Mouse (Mus musculus) limb, embryonic 11.5 days (tissue): ENCODE data around the gene Banf2. TPM values are rescaled to one million over a fixed set of nuclear protein-coding genes. Genes with fewer than 3 reads are reported as not detected.

Experiments used
- ATAC-seq: fragments of 200-750 bp; cut with Nextera tagmentation; 2 replicates; pipeline ENCODE4 v1.8.0; 2017; ENCODE audit warnings: low read depth; ENCODE audit not compliant: insufficient number of reproducible peaks, low FRiP score, low TSS enrichment
- DNase-seq: peaks from one replicate; pipeline ENCODE4 v3.0.0-alpha.2; 2015; ENCODE audit warnings: low spot score
- H3K27ac ChIP-seq: fragments of 300-500 bp; sonication (generic); replicated peaks from 2 replicates; pipeline ENCODE4 v1.5.1; 2014; ENCODE audit warnings: low read depth, mild to moderate bottlenecking, low read length
- H3K27me3 ChIP-seq: fragments of 300-500 bp; sonication (generic); 2 replicates; pipeline ENCODE4 v1.6.1; 2014; ENCODE audit warnings: mild to moderate bottlenecking, low read length, mixed read lengths; ENCODE audit not compliant: control insufficient read depth, insufficient read depth
- H3K36me3 ChIP-seq: fragments of 300-500 bp; sonication (generic); 2 replicates; pipeline ENCODE4 v1.6.1; 2014; ENCODE audit warnings: mild to moderate bottlenecking, low read length, moderate library complexity, mixed read lengths; ENCODE audit not compliant: control insufficient read depth, insufficient read depth
- H3K4me1 ChIP-seq: fragments of 300-500 bp; sonication (generic); 2 replicates; pipeline ENCODE4 v1.6.1; 2014; ENCODE audit warnings: low read length, mixed read lengths; ENCODE audit not compliant: control insufficient read depth, insufficient read depth
- H3K4me2 ChIP-seq: fragments of 300-500 bp; sonication (generic); 2 replicates; pipeline ENCODE4 v1.6.1; 2014; ENCODE audit warnings: low read depth, mild to moderate bottlenecking, moderate library complexity; ENCODE audit not compliant: severe bottlenecking
- H3K4me3 ChIP-seq: fragments of 300-500 bp; sonication (generic); 2 replicates; pipeline ENCODE4 v1.5.1; 2014; ENCODE audit warnings: low read depth, low read length
- H3K9ac ChIP-seq: fragments of 300-500 bp; sonication (generic); 2 replicates; pipeline ENCODE4 v1.6.1; 2014; ENCODE audit warnings: mild to moderate bottlenecking, low read length
- H3K9me3 ChIP-seq: fragments of 300-500 bp; sonication (generic); 2 replicates; pipeline ENCODE4 v1.6.1; 2016; ENCODE audit warnings: low read length; ENCODE audit not compliant: control insufficient read depth
- WGBS: fragments of 180-500 bp; shearing (Covaris S2); extraction: QIAGEN DNeasy Blood & Tissue Kit; methylation state at CpG from one replicate; pipeline ENCODE4 v1.1.7; 2014; 5-methylcytosine and 5-hydroxymethylcytosine counted together
- polyA plus RNA-seq: library from polyadenylated mRNA; unstranded; fragments of >200 nt; fragmentation: Nextera tagmentation; extraction: Ambion mirVana; gene quantifications from 2 replicates; pipeline ENCODE4 v1.2.1, GENCODE M21; 2014

Gene Banf2
- polyA plus RNA-seq, 1 experiment from 2014 or later = not detected

DNA sequence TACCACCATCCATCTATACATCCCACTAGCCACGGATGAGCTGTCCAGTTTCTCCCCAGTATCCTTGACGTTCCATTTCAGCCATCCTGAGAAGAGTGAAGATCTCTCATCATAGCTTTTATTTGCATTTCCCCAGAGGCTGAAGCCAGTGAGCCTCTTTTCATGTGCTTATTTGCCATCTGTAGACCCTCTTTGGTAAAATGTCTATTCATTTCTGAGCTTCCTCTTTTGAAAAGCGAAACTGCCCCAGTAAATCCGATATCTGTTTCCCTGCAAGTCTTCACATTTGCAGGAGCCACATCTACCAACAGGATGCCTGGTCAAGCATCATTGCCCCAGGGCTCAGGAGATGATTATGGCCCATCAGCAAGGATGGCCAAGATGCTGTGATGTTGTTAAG, 59.9 kb downstream of the Banf2 start:
- H3K9ac ChIP-seq = no peak overlapping the region
- H3K36me3 ChIP-seq = no peaks in the 10 kb centered on the region
- no peak for DNase-seq
- no peaks in the 10 kb centered on the region for H3K27me3 ChIP-seq
- H3K9me3 ChIP-seq = no peaks in the 10 kb centered on the region
- no peak overlapping the region for H3K27ac ChIP-seq
- H3K4me3 ChIP-seq = no peak overlapping the region
- H3K4me2 ChIP-seq = no peak overlapping the region
- no peak for ATAC-seq
- WGBS = 91% methylated on average over 4 of the region's 4 CpGs
- H3K4me1 ChIP-seq = no peaks in the 10 kb centered on the region

DNA sequence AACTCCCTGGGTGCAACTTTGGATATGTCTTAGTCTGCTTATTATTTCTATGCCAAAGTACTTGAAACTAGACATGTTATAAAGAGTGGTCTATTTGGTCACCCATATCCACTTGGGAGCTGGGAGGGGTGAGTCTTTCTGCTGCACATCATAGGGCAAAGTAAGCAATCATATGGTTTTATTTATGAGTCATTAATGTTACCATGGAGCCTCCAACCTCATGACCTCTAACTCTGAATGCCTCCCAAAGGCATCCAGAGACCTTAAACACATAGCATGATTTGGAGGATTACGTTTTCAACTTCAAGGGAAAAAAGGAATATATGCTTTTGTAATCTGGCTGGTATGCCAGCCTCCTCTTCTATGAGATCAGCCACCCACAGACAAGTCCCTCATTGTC, 61.9 kb downstream of the Banf2 start:
- H3K4me3 ChIP-seq = no peak overlapping the region
- no peaks in the 10 kb centered on the region for H3K9me3 ChIP-seq
- no peaks in the 10 kb centered on the region for H3K36me3 ChIP-seq
- no peak overlapping the region for H3K4me2 ChIP-seq
- H3K27ac ChIP-seq = no peak overlapping the region
- ATAC-seq (no peak), DNase-seq (no peak)
- no peak overlapping the region for H3K9ac ChIP-seq
- 65% methylated on average over 1 of the region's 1 CpGs for WGBS
- no peaks in the 10 kb centered on the region for H3K27me3 ChIP-seq
- no peaks in the 10 kb centered on the region for H3K4me1 ChIP-seq

DNA sequence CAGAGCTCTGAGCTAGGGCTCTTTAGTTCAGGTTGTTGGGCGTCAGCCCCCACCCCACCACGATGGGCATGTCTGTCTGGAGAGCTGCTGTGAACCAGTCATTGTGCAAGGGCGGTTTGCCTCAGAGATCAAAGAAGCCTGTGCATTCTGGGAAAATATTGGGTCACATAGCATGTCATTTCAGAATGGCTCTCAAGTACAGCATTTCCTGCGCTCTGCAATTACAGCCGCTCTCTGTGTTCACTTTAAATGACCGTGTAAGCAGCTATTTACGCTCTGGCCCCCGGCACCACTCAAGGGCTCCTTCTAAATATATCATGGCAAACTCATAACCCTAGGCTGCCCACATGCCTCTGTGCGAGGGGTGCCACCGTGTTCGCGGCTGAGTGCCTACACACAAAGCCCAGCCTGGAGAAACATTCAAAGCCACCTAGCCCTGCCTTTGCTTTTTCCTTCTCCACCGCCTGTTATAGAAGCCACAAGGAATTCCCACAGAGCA, 68.7 kb downstream of the Banf2 start:
- 77% methylated on average over 13 of the region's 13 CpGs for WGBS
- Histone ChIP-seq H3K27ac (no peak overlapping the region), H3K36me3 (no peaks in the 10 kb centered on the region), H3K4me1 (no peaks in the 10 kb centered on the region), H3K27me3 (no peaks in the 10 kb centered on the region), H3K9ac (no peak overlapping the region), H3K4me2 (no peak overlapping the region), H3K9me3 (no peaks in the 10 kb centered on the region), H3K4me3 (no peak overlapping the region)
- no peak for DNase-seq
- ATAC-seq = peak; percentile 40; the same call in 1 of the 2 replicates

DNA sequence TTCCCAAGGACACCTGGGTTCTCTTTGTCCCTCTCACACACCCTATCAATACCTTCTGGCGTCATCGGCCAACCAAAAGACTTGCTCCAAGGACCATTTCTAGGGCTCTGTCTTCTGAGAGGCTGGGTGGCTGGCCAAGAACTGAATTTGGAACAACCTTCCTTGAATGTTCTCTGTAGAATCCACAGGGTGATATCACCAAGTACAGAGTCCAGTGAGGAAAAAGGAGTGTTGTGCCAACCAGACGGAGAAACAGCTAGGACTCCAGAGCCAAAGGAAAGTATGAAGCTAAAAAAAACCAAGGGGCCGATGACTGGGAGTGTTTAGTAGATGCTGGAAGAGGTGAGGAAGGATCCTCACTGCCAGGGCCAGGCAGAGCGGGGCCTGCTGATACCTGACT, 74.5 kb downstream of the Banf2 start:
- no peak overlapping the region for H3K9ac ChIP-seq
- ATAC-seq = no peak
- H3K9me3 ChIP-seq = no peaks in the 10 kb centered on the region
- WGBS = 89% methylated on average over 5 of the region's 5 CpGs
- H3K4me2 ChIP-seq = no peak overlapping the region
- no peaks in the 10 kb centered on the region for H3K4me1 ChIP-seq
- H3K27me3 ChIP-seq = no peaks in the 10 kb centered on the region
- H3K36me3 ChIP-seq = no peaks in the 10 kb centered on the region
- no peak for DNase-seq
- H3K4me3 ChIP-seq = no peak overlapping the region
- no peak overlapping the region for H3K27ac ChIP-seq

DNA sequence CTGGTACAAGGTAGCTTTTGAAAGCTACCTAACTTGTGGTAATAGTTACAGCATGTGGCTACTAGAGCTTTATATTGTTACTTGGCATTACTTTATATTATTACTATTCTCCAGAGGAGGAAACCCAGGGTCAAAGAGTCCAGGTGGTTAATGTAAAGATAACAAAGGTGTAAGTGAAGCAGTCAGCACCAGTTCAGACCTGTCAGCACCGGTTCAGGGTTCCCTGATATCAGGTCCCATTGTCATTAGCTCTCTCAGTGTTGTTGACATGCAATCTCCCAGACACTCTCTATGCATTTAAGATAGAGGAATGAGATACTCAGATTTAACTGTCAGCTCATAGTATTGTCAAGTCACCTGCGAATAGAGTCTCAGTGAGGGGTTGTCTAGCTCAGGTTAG, 75.0 kb downstream of the Banf2 start:
- H3K9ac ChIP-seq = no peak overlapping the region
- DNase-seq (no peak), ATAC-seq (no peak)
- H3K27ac ChIP-seq = no peak overlapping the region
- H3K36me3 ChIP-seq = no peaks in the 10 kb centered on the region
- H3K9me3 ChIP-seq = no peaks in the 10 kb centered on the region
- H3K4me1 ChIP-seq = no peaks in the 10 kb centered on the region
- no peak overlapping the region for H3K4me3 ChIP-seq
- no peaks in the 10 kb centered on the region for H3K27me3 ChIP-seq
- H3K4me2 ChIP-seq = no peak overlapping the region
- WGBS = 82% methylated on average over 2 of the region's 2 CpGs

DNA sequence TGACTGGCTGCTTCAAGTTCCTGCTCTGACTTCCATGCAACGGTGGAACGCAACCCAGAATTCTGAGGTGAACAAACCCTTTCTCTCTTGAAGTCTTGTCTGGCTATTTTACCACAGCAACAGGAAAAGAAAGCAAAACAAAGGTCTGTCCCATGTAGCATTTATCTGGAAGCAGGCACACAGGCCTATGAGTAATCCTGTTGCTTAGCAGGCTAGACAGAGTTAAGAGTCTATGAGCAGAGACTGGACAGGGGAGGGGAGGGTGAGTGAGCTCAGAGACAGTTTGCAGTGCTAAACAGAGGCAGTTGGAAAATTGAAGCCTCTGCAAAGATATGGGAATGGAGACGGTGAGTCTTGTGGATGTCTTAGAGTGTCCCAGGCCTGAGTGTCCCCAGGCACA, 75.5 kb downstream of the Banf2 start:
- DNase-seq (no peak), ATAC-seq (no peak)
- no peak overlapping the region for H3K27ac ChIP-seq
- no peak overlapping the region for H3K4me3 ChIP-seq
- no peaks in the 10 kb centered on the region for H3K4me1 ChIP-seq
- no peaks in the 10 kb centered on the region for H3K27me3 ChIP-seq
- no peak overlapping the region for H3K4me2 ChIP-seq
- H3K36me3 ChIP-seq = no peaks in the 10 kb centered on the region
- no peak overlapping the region for H3K9ac ChIP-seq
- 88% methylated on average over 3 of the region's 3 CpGs for WGBS
- no peaks in the 10 kb centered on the region for H3K9me3 ChIP-seq

DNA sequence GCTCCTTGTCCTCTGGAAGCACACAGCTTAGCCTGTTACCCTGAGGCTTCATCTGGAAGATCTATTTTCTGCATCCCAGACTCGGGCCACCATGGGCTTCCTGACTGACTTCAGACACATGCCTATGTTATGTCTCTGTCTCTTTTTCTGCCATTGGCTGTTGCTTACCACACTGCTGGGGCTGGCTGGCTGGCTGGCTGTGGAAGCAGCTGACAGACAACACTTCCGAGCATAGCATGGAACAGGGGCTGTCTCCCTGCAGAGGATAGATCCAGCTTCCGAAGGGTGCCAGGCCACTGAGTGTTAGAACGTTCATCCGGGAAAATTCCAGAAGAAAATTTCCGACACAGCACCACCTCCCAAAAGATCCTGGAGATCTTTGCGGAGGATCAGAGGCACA, 79.1 kb downstream of the Banf2 start:
- no peak overlapping the region for H3K27ac ChIP-seq
- no peak overlapping the region for H3K9ac ChIP-seq
- H3K4me1 ChIP-seq = no peaks in the 10 kb centered on the region
- no peaks in the 10 kb centered on the region for H3K27me3 ChIP-seq
- no peak for DNase-seq
- no peak overlapping the region for H3K4me3 ChIP-seq
- H3K36me3 ChIP-seq = no peaks in the 10 kb centered on the region
- no peak overlapping the region for H3K4me2 ChIP-seq
- no peaks in the 10 kb centered on the region for H3K9me3 ChIP-seq
- ATAC-seq = no peak
- WGBS = 76% methylated on average over 7 of the region's 7 CpGs

DNA sequence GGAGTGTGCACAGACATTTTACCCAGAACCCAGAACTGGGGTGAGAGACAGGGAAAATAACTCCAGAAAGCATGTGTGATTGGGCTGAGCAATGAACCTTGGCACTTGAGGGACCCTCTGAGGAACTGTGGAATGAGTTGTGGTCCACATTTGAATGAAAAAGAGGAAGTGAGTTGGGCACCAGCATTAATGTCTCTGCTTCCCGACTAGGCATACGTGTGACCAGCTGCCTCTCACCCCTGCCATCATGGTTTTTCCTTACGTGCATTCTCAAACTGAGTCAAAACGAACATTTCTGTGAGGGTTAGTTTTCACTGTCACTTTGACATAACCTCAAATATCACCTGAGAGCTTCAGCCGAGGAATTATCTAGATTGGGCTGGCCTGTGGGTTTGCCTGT, 79.8 kb downstream of the Banf2 start:
- Histone ChIP-seq H3K4me1 (no peaks in the 10 kb centered on the region), H3K4me3 (no peak overlapping the region), H3K9me3 (no peaks in the 10 kb centered on the region), H3K27ac (no peak overlapping the region), H3K36me3 (no peaks in the 10 kb centered on the region), H3K4me2 (no peak overlapping the region), H3K27me3 (no peaks in the 10 kb centered on the region), H3K9ac (no peak overlapping the region)
- no peak for DNase-seq
- 87% methylated on average over 5 of the region's 5 CpGs for WGBS
- ATAC-seq = no peak

DNA sequence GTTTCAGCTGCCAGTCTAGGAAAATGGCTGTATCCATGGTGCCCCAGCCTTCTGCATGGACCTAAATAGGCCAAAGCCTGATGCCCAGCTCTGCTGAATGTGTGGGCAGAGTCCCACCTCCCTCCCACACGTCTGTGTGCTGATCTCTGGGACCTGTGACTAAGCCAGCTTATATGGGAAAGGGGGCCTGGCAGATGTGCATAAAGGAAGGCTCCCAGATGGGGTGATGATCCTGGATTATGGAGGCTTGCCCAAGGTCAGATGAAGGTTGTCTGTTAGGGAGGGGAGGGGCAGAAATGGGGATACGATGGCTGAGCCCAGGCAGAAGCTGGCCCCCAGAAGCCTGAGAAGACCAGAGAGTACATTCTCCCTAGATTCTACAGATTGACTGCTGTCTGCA, 85.2 kb downstream of the Banf2 start:
- Histone ChIP-seq H3K36me3 (no peaks in the 10 kb centered on the region), H3K9me3 (no peaks in the 10 kb centered on the region), H3K27ac (no peak overlapping the region), H3K4me3 (no peak overlapping the region), H3K27me3 (no peaks in the 10 kb centered on the region), H3K4me1 (no peaks in the 10 kb centered on the region), H3K9ac (no peak overlapping the region), H3K4me2 (no peak overlapping the region)
- DNase-seq (no peak), ATAC-seq (no peak)
- WGBS = 72% methylated on average over 2 of the region's 2 CpGs
